Mouse (Mus musculus) heart, adult 2 months (tissue): ENCODE data around the gene Stx8. TPM values are rescaled to one million over a fixed set of nuclear protein-coding genes. Genes with fewer than 3 reads are reported as not detected.

Experiments
- DNase-seq, 2 experiments: peaks; one replicate each; pipeline ENCODE4 v3.0.0; 2021
- H3K27ac ChIP-seq: fragments of 200-600 bp; 2 replicates; pipeline ENCODE4 v1.8.1; 2022
- H3K27me3 ChIP-seq: fragments of 200-500 bp; 2 replicates; pipeline ENCODE4 v1.6.1; 2012; ENCODE audit warnings: mild to moderate bottlenecking, low read length, inconsistent platforms, mixed read lengths; ENCODE audit not compliant: control insufficient read depth, insufficient read depth
- H3K36me3 ChIP-seq: fragments of 200-500 bp; 2 replicates; pipeline ENCODE4 v1.6.1; 2012; ENCODE audit warnings: low read length, inconsistent platforms; ENCODE audit not compliant: control insufficient read depth, insufficient read depth
- H3K4me1 ChIP-seq: fragments of 200-500 bp; 2 replicates; pipeline ENCODE4 v1.6.1; 2011; ENCODE audit warnings: low read length; ENCODE audit not compliant: control insufficient read depth, insufficient read depth
- H3K4me3 ChIP-seq: fragments of 200-600 bp; 2 replicates; pipeline ENCODE4 v1.8.1; 2022
- H3K79me2 ChIP-seq: fragments of 200-500 bp; replicated peaks from 2 replicates; pipeline ENCODE4 v1.6.1; 2012; ENCODE audit warnings: mild to moderate bottlenecking, inconsistent platforms, low read length, moderate library complexity, mixed read lengths; ENCODE audit not compliant: control insufficient read depth, insufficient read depth
- H3K9ac ChIP-seq: fragments of 200-500 bp; 2 replicates; pipeline ENCODE4 v1.6.1; 2012; ENCODE audit warnings: low read depth, mild to moderate bottlenecking, control low read depth, inconsistent platforms, low read length, mixed read lengths
- CTCF ChIP-seq: fragments of 200-600 bp; IDR thresholded peaks from 2 replicates; pipeline ENCODE4 v1.8.1; 2022; ENCODE audit warnings: antibody characterized with exemption, mild to moderate bottlenecking, moderate library complexity
- EP300 ChIP-seq: fragments of 200-500 bp; IDR thresholded peaks from 2 replicates; pipeline ENCODE4 v1.6.1; 2011; ENCODE audit warnings: low read depth, low read length, control low read depth; ENCODE audit not compliant: insufficient read depth
- POLR2A ChIP-seq: fragments of 200-500 bp; IDR thresholded peaks from 2 replicates; pipeline ENCODE4 v1.6.1; 2011; ENCODE audit warnings: mild to moderate bottlenecking, low read depth, low read length, control low read depth; ENCODE audit not compliant: insufficient read depth
- WGBS: fragments of 180-500 bp; shearing (Covaris S2); methylation state at CpG from one replicate; pipeline ENCODE4 v1.1.7; 2018; 5-methylcytosine and 5-hydroxymethylcytosine counted together
- intact Hi-C: fragments of 180-260 bp; cut with DNase I; formaldehyde crosslinking; loops from one replicate; pipeline ENCODE4 v1.15.1; 2025
- polyA plus RNA-seq: library from polyadenylated mRNA; depleted of rRNA; stranded (reverse); fragments of >200 nt; gene quantifications from 2 replicates; pipeline ENCODE4 v1.2.3, GENCODE M21; 2012
- total RNA-seq, 2 experiments: library from RNA; stranded (reverse); gene quantifications; 2 replicates each; pipeline ENCODE4 v1.2.3; 2021

The Stx8 gene
- total and polyA plus RNA-seq, 3 experiments, result 6.7 to 29.1 (median 22.6) TPM

DNA sequence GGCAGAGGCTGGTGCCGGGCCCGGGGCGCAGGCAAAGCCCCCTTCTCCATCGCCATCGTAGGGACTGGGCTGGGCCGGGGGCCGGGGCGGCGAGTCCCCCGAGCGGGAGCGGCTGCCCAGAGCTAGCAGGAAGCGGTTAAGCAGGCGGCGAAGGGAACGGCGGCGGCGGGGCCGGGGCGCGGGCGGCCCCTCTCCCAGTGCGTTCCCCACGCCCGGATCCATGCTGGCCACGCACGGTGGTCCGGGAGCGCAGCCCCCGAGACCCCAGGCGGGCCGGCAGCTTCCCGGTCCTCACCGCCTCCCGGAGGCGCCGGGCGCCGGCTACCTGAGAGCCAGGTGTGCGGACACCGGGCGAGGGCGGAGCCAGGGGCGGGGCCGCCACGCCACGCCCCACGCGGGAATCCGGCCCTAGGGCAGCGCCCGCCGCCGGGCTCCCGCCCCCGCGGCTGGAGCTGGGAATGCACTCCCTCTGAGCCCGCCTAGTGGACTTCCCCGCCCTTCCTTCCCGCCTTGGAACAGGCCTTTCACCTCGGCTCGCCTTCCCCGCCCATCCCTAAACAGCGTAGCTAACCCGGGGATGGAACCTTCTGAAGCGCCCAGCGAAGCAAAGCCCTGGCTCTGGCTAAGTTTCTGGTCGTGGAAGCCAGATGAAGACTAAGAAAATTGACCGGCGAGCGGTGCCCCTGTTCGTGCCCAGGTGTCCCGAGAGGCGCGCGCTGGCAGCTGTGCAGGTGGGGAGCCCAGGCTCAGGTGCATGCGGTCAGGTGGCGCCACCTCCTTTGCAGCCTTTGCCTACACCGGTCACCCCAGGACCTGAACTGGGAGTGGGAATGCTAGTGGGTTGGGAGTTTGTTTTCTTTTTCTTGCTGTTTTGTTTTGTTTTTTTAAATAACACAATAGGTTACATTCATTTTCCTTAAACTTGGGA, 43.9 kb upstream of the Stx8 start, which contains the start of gene Usp43:
Usp43 (minus strand) TSS at position 327 of the 928 bp plus-strand sequence.
- peak; percentile 60 for TF ChIP-seq CTCF
- peak; percentile 57 for TF ChIP-seq POLR2A
- 0 out of 2 replicates have a peak, but pooled peaks have one; percentile 40 for TF ChIP-seq EP300
- H3K36me3 ChIP-seq, result no peaks in the 10 kb centered on the region
- WGBS, result under 1% methylated on average over 78 of the region's 80 CpGs
- H3K27ac ChIP-seq, result peak within 1 kb of the TSS; percentile 89
- peak within 1 kb of the TSS; percentile 63 for H3K9ac ChIP-seq
- H3K27me3 ChIP-seq, result no peaks in the 10 kb centered on the region
- no peaks in the 10 kb centered on the region for H3K79me2 ChIP-seq
- DNase-seq, result peak; percentile 82 to 86
- peaks cover 6% of the 10 kb centered on the region for H3K4me1 ChIP-seq
- peak within 1 kb of the TSS; percentile 77 for H3K4me3 ChIP-seq
- intact Hi-C loops, result no loop called here

DNA sequence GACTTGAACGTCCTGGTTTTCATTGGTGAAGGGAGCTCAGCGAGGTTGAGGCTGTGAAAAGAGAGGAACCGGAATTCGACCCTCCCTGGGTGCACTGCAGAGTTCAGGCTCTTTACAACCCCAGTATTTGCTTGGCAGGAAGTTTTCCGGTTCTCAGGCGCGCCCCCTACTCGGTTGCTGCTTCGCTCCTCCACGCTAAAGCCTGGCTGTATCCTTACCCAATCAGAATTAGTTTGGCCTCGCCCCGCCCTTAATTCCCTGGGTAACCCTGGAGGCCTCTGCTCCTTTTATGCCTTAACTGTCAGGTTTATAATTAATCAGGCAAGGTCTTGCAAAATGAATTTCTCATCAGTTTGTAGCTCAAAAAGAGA, 43.3 kb upstream of the Stx8 start:
- peak; percentile 79 to 81 for DNase-seq
- no peaks in the 10 kb centered on the region for H3K27me3 ChIP-seq

GRCm38 (mm10) chr11:67923720-67924119, 42.3 kb upstream of the Stx8 start:
- Histone ChIP-seq H3K9ac (no peak overlapping the region), H3K27ac (no peak overlapping the region), H3K4me1 (peaks cover 6% of the 10 kb centered on the region), H3K4me3 (no peak overlapping the region), H3K36me3 (no peaks in the 10 kb centered on the region), H3K79me2 (no peaks in the 10 kb centered on the region), H3K27me3 (no peaks in the 10 kb centered on the region)
- no peak for DNase-seq
- intact Hi-C loops, result loop anchor here (1.0 kb wide), 1 partner anchor 26 kb away; no protein-coding TSS in a partner anchor
- TF ChIP-seq CTCF, result peak; percentile 54
- no peak for TF ChIP-seq POLR2A
- WGBS, result 96% methylated on average over 5 of the region's 5 CpGs

More for the DNA sequence above, 43.3 kb upstream of the Stx8 start:
- peak overlapping the region; percentile 77 for H3K4me3 ChIP-seq
- WGBS, result 3% methylated on average over 12 of the region's 12 CpGs
- peak overlapping the region; percentile 89 for H3K27ac ChIP-seq
- H3K4me1 ChIP-seq, result peaks cover 6% of the 10 kb centered on the region
- no peaks in the 10 kb centered on the region for H3K79me2 ChIP-seq
- no peaks in the 10 kb centered on the region for H3K36me3 ChIP-seq
- peak; percentile 53 for TF ChIP-seq CTCF
- no peak for TF ChIP-seq EP300
- H3K9ac ChIP-seq, result peak overlapping the region; percentile 63; the same call in 1 of the 2 replicates
- intact Hi-C loops, result loop anchor here (1.0 kb wide), 1 partner anchor 25 kb away; no protein-coding TSS in a partner anchor

GRCm38 (mm10) chr11:67925000-67925399, 41.0 kb upstream of the Stx8 start:
- no peak overlapping the region for H3K4me3 ChIP-seq
- H3K27me3 ChIP-seq, result no peaks in the 10 kb centered on the region
- no peak for TF ChIP-seq CTCF
- TF ChIP-seq EP300, result no peak
- TF ChIP-seq POLR2A, result no peak
- 89% methylated on average over 13 of the region's 13 CpGs for WGBS
- H3K36me3 ChIP-seq, result no peaks in the 10 kb centered on the region
- DNase-seq, result no peak
- intact Hi-C loops, result no loop called here
- H3K27ac ChIP-seq, result no peak overlapping the region
- no peak overlapping the region for H3K9ac ChIP-seq
- peaks cover 3% of the 10 kb centered on the region; the same call in 1 of the 2 replicates for H3K4me1 ChIP-seq
- no peaks in the 10 kb centered on the region for H3K79me2 ChIP-seq

GRCm38 (mm10) chr11:67926348-67927055, 39.5 kb upstream of the Stx8 start:
- 30% methylated on average over 10 of the region's 15 CpGs for WGBS
- Histone ChIP-seq H3K4me3 (no peak overlapping the region), H3K27me3 (no peaks in the 10 kb centered on the region), H3K4me1 (no peaks in the 10 kb centered on the region), H3K36me3 (no peaks in the 10 kb centered on the region), H3K27ac (no peak overlapping the region), H3K79me2 (no peaks in the 10 kb centered on the region), H3K9ac (no peak overlapping the region)
- intact Hi-C loops, result no loop called here
- TF ChIP-seq CTCF, result no peak
- no peak for TF ChIP-seq EP300
- TF ChIP-seq POLR2A, result no peak
- no peak for DNase-seq

DNA sequence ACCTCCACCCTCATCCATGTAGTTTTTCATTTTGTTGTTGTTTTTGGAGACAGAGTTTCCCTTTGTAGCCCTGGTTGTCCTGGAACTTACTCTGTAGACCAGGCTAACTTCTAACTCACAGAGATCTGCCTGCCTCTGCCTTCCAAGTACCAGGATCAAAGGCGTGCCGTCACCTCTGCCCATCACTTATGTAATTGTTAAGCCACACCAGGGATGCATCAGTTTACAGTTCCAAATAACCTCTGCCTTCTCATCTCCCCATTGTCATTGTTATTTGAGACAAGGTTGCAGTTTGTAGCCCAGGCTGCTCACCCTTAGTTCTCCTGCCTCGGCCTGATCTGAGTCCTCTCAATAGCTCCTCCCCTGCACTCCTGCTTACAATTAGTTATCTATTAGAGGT, 33.8 kb upstream of the Stx8 start:
- DNase-seq, result no peak
- H3K4me1 ChIP-seq, result no peaks in the 10 kb centered on the region
- WGBS, result 90% methylated on average over 3 of the region's 3 CpGs
- no peaks in the 10 kb centered on the region for H3K27me3 ChIP-seq
- no peak overlapping the region for H3K27ac ChIP-seq
- no peaks in the 10 kb centered on the region for H3K36me3 ChIP-seq
- TF ChIP-seq CTCF (no peak), POLR2A (no peak), EP300 (no peak)
- no peaks in the 10 kb centered on the region for H3K79me2 ChIP-seq
- intact Hi-C loops, result no loop called here
- H3K4me3 ChIP-seq, result no peak overlapping the region
- H3K9ac ChIP-seq, result no peak overlapping the region
